Mouse (Mus musculus) kidney, adult 8-10 months (tissue): Measurements from ENCODE around the gene Ftsj3.

Experiments
- DNase-seq, 2 experiments: peaks; one replicate each; pipeline ENCODE4 v3.0.0; 2022

The Ftsj3 gene

GRCm38 (mm10) chr11:106255685-106256451 is at the start of gene Ftsj3, which contains the start of gene Psmc5:
Gene Ftsj3 (minus strand): TSS chr11:106256079.
Gene Psmc5 (plus strand): TSS chr11:106256154.
- peak; percentile 96 to 99 for DNase-seq

- no peak for DNase-seq
Observed at GRCm38 (mm10) chr11:106305348-106306064, 49.6 kb upstream of the Ftsj3 start.

GRCm38 (mm10) chr11:106302634-106303033 is 46.8 kb upstream of the Ftsj3 start:
- peak in 1 of 2 experiments; percentile 62 for DNase-seq

- DNase-seq, result no peak
Observed at GRCm38 (mm10) chr11:106301765-106302164, 45.9 kb upstream of the Ftsj3 start, which contains the start of gene Gh. Gene Gh (minus strand): TSS chr11:106301865.

- DNase-seq, result no peak
Observed at GRCm38 (mm10) chr11:106291861-106292260, 36.0 kb upstream of the Ftsj3 start.

GRCm38 (mm10) chr11:106290376-106290775 is 34.5 kb upstream of the Ftsj3 start:
- no peak for DNase-seq

GRCm38 (mm10) chr11:106289369-106289768 is 33.5 kb upstream of the Ftsj3 start:
- peak; percentile 47 to 65 for DNase-seq

GRCm38 (mm10) chr11:106286987-106287386 is 31.1 kb upstream of the Ftsj3 start:
- no peak for DNase-seq

GRCm38 (mm10) chr11:106286206-106286605 is 30.3 kb upstream of the Ftsj3 start:
- no peak for DNase-seq

- DNase-seq, result no peak
Observed at GRCm38 (mm10) chr11:106284126-106284525, 28.2 kb upstream of the Ftsj3 start.

- DNase-seq, result no peak
Observed at GRCm38 (mm10) chr11:106283371-106283770, 27.5 kb upstream of the Ftsj3 start.

- DNase-seq, result no peak
Observed at GRCm38 (mm10) chr11:106282452-106282851, 26.6 kb upstream of the Ftsj3 start.

GRCm38 (mm10) chr11:106276454-106276853 is 20.6 kb upstream of the Ftsj3 start, which contains the start of gene Tcam1:
Gene Tcam1 (plus strand): TSS chr11:106276672.
- DNase-seq, result peak; percentile 92 to 96

- DNase-seq, result peak; percentile 55 to 61
Observed at GRCm38 (mm10) chr11:106274971-106275411, 19.1 kb upstream of the Ftsj3 start.

GRCm38 (mm10) chr11:106274374-106274773 is 18.5 kb upstream of the Ftsj3 start:
- no peak for DNase-seq

- no peak for DNase-seq
Observed at GRCm38 (mm10) chr11:106273811-106274210, 17.9 kb upstream of the Ftsj3 start.

- DNase-seq, result no peak
Observed at GRCm38 (mm10) chr11:106273311-106273684, 17.4 kb upstream of the Ftsj3 start.

- peak; percentile 100 for DNase-seq
Observed at GRCm38 (mm10) chr11:106272644-106273310, 16.9 kb upstream of the Ftsj3 start, which contains the start of gene Smarcd2. Gene Smarcd2 (minus strand): TSS chr11:106272972.

- peak in 1 of 2 experiments; percentile 46 for DNase-seq
Observed at GRCm38 (mm10) chr11:106271794-106272643, 16.1 kb upstream of the Ftsj3 start.

GRCm38 (mm10) chr11:106271131-106271793 is 15.4 kb upstream of the Ftsj3 start:
- no peak for DNase-seq

GRCm38 (mm10) chr11:106269060-106269431 is 13.2 kb upstream of the Ftsj3 start:
- no peak for DNase-seq
